Mouse (Mus musculus): ENCODE measurements around the gene Nt5c2. TPM values are rescaled to one million over a fixed set of nuclear protein-coding genes. Genes with fewer than 3 reads are reported as not detected.

Nt5c2 gene
- polyA plus RNA-seq, 1 experiment from 2014 or later, result 85.0 TPM

GRCm38 (mm10) chr19:46846459-46846858 is 168.5 kb downstream of the Nt5c2 start:
- no peak for ATAC-seq (ENCODE audit: low read depth)
- no peak overlapping the region for H3K9ac ChIP-seq
- WGBS, result 83% methylated on average over 5 of the region's 5 CpGs

GRCm38 (mm10) chr19:46846056-46846455 is 168.9 kb downstream of the Nt5c2 start:
- 70% methylated on average over 7 of the region's 7 CpGs for WGBS
- H3K4me3 ChIP-seq, result no peak overlapping the region
- peaks cover 9% of the 10 kb centered on the region for H3K4me1 ChIP-seq (replicated peaks)
- H3K27me3 ChIP-seq, result no peaks in the 10 kb centered on the region
- H3K9ac ChIP-seq, result no peak overlapping the region
- no peak overlapping the region for H3K4me2 ChIP-seq
- ATAC-seq (ENCODE audit: low read depth), result no peak
- H3K9me3 ChIP-seq, result no peaks in the 10 kb centered on the region
- no peaks in the 10 kb centered on the region for H3K36me3 ChIP-seq
- no peak overlapping the region for H3K27ac ChIP-seq (replicated peaks)

More at GRCm38 (mm10) chr19:46846459-46846858, 168.5 kb downstream of the Nt5c2 start:
- Histone ChIP-seq H3K4me1 (replicated peaks) (peaks cover 9% of the 10 kb centered on the region), H3K27me3 (no peaks in the 10 kb centered on the region), H3K4me3 (no peak overlapping the region), H3K4me2 (no peak overlapping the region), H3K36me3 (no peaks in the 10 kb centered on the region), H3K9me3 (no peaks in the 10 kb centered on the region), H3K27ac (replicated peaks) (no peak overlapping the region)

GRCm38 (mm10) chr19:46843030-46843429 is 171.9 kb downstream of the Nt5c2 start:
- no peak overlapping the region for H3K4me3 ChIP-seq
- no peak overlapping the region for H3K27ac ChIP-seq (replicated peaks)
- no peak overlapping the region for H3K9ac ChIP-seq
- 96% methylated on average over 2 of the region's 2 CpGs for WGBS
- no peaks in the 10 kb centered on the region for H3K27me3 ChIP-seq
- no peak overlapping the region for H3K4me2 ChIP-seq
- H3K9me3 ChIP-seq, result no peaks in the 10 kb centered on the region
- ATAC-seq (ENCODE audit: low read depth), result no peak
- no peaks in the 10 kb centered on the region for H3K36me3 ChIP-seq
- H3K4me1 ChIP-seq (replicated peaks), result peaks cover 16% of the 10 kb centered on the region

GRCm38 (mm10) chr19:46841016-46841415 is 173.9 kb downstream of the Nt5c2 start:
- Histone ChIP-seq H3K9ac (no peak overlapping the region), H3K36me3 (no peaks in the 10 kb centered on the region), H3K9me3 (no peaks in the 10 kb centered on the region), H3K27ac (replicated peaks) (no peak overlapping the region), H3K27me3 (no peaks in the 10 kb centered on the region), H3K4me2 (no peak overlapping the region), H3K4me1 (replicated peaks) (peaks cover 16% of the 10 kb centered on the region), H3K4me3 (no peak overlapping the region)
- no peak for ATAC-seq (ENCODE audit: low read depth)
- WGBS, result 86% methylated on average over 4 of the region's 4 CpGs

GRCm38 (mm10) chr19:46837290-46838079 is 177.5 kb downstream of the Nt5c2 start:
- 91% methylated on average over 11 of the region's 11 CpGs for WGBS
- H3K36me3 ChIP-seq, result no peaks in the 10 kb centered on the region
- no peak for ATAC-seq (ENCODE audit: low read depth)
- H3K4me3 ChIP-seq, result no peak overlapping the region
- H3K9me3 ChIP-seq, result no peaks in the 10 kb centered on the region
- 0 out of 2 replicates have a peak, but pooled peaks cover 8% of the 10 kb centered on the region for H3K4me1 ChIP-seq (replicated peaks)
- no peak overlapping the region for H3K27ac ChIP-seq (replicated peaks)
- no peaks in the 10 kb centered on the region for H3K27me3 ChIP-seq
- H3K4me2 ChIP-seq, result no peak overlapping the region
- no peak overlapping the region for H3K9ac ChIP-seq

GRCm38 (mm10) chr19:46836085-46836484 is 178.9 kb downstream of the Nt5c2 start:
- Histone ChIP-seq H3K9me3 (no peaks in the 10 kb centered on the region), H3K4me3 (no peak overlapping the region), H3K4me2 (no peak overlapping the region), H3K27ac (replicated peaks) (no peak overlapping the region), H3K4me1 (replicated peaks) (0 out of 2 replicates have a peak, but pooled peaks cover 8% of the 10 kb centered on the region), H3K27me3 (no peaks in the 10 kb centered on the region), H3K9ac (no peak overlapping the region), H3K36me3 (no peaks in the 10 kb centered on the region)
- ATAC-seq (ENCODE audit: low read depth), result no peak
- 63% methylated on average over 3 of the region's 3 CpGs for WGBS

- no peak for ATAC-seq (ENCODE audit: low read depth)
Observed at GRCm38 (mm10) chr19:46835339-46835738, 179.6 kb downstream of the Nt5c2 start.

GRCm38 (mm10) chr19:46834301-46834700 is 180.7 kb downstream of the Nt5c2 start:
- Histone ChIP-seq H3K27me3 (no peaks in the 10 kb centered on the region), H3K36me3 (no peaks in the 10 kb centered on the region), H3K27ac (replicated peaks) (no peak overlapping the region), H3K9me3 (no peaks in the 10 kb centered on the region), H3K4me3 (no peak overlapping the region), H3K4me2 (no peak overlapping the region), H3K9ac (no peak overlapping the region), H3K4me1 (replicated peaks) (no peaks in the 10 kb centered on the region)
- no peak for ATAC-seq (ENCODE audit: low read depth)
- 84% methylated on average over 5 of the region's 5 CpGs for WGBS

More at GRCm38 (mm10) chr19:46835339-46835738, 179.6 kb downstream of the Nt5c2 start:
- H3K27ac ChIP-seq (replicated peaks), result no peak overlapping the region
- no peak overlapping the region for H3K4me2 ChIP-seq
- H3K27me3 ChIP-seq, result no peaks in the 10 kb centered on the region
- no peak overlapping the region for H3K9ac ChIP-seq
- H3K4me1 ChIP-seq (replicated peaks), result 0 out of 2 replicates have a peak, but pooled peaks cover 8% of the 10 kb centered on the region
- WGBS, result 78% methylated on average over 4 of the region's 4 CpGs
- no peaks in the 10 kb centered on the region for H3K9me3 ChIP-seq
- H3K36me3 ChIP-seq, result no peaks in the 10 kb centered on the region
- no peak overlapping the region for H3K4me3 ChIP-seq

Other genes starting within 250 kb of the Nt5c2 start
- 680 and 687 TPM in 2 replicates for gene Ina, start 455 bp downstream of the Nt5c2 start, polyA plus RNA-seq (2015; fragmentation: Nextera tagmentation; extraction: Ambion mirVana)
- gene Pcgf6, start 35.8 kb upstream of the Nt5c2 start, polyA plus RNA-seq (2015; fragmentation: Nextera tagmentation; extraction: Ambion mirVana), result 26.9 and 29.1 TPM in 2 replicates
- 6.8 and 7.2 TPM in 2 replicates for gene Taf5, start 52.6 kb upstream of the Nt5c2 start, polyA plus RNA-seq (2015; fragmentation: Nextera tagmentation; extraction: Ambion mirVana)
- gene Usmg5, start 75.5 kb upstream of the Nt5c2 start, polyA plus RNA-seq (2015; fragmentation: Nextera tagmentation; extraction: Ambion mirVana), result 1,573 and 1,642 TPM in 2 replicates
- gene Pdcd11, start 75.6 kb upstream of the Nt5c2 start, polyA plus RNA-seq (2015; fragmentation: Nextera tagmentation; extraction: Ambion mirVana), result 5.1 and 5.7 TPM in 2 replicates
- gene Calhm2, start 123.1 kb upstream of the Nt5c2 start, polyA plus RNA-seq (2015; fragmentation: Nextera tagmentation; extraction: Ambion mirVana), result 1.6 and 1.9 TPM in 2 replicates
- gene Calhm1, start 129.1 kb upstream of the Nt5c2 start, polyA plus RNA-seq (2015; fragmentation: Nextera tagmentation; extraction: Ambion mirVana), result not detected in 2 replicates
- not detected in 2 replicates for gene Calhm3, start 142.6 kb upstream of the Nt5c2 start, polyA plus RNA-seq (2015; fragmentation: Nextera tagmentation; extraction: Ambion mirVana)
- gene Neurl1a, start 163.7 kb upstream of the Nt5c2 start, polyA plus RNA-seq (2015; fragmentation: Nextera tagmentation; extraction: Ambion mirVana), result 6.1 and 7.6 TPM in 2 replicates